Mouse (Mus musculus): ENCODE measurements at regions not wholly inside any gene's neighbourhood (a gene's known extent, or its start where the extent isn't known, plus 50 kb on each side); places are given as distances from the start of the nearest gene placed in this dataset.

- no peak for DNase-seq (ENCODE audit: low spot score)
- TF ChIP-seq CTCF (IDR thresholded peaks at IDR 0.05): no peak
- no peaks in the 10 kb centered on the region for H3K27me3 ChIP-seq (ENCODE audit: insufficient read depth, low read length)
- no peaks in the 10 kb centered on the region for H3K4me1 ChIP-seq (ENCODE audit: insufficient read depth, low read length)
- no peak for ATAC-seq (ENCODE audit: low FRiP score)
- 92% methylated on average over 7 of the region's 7 CpGs for WGBS
- H3K9me3 ChIP-seq (ENCODE audit: low read length): no peaks in the 10 kb centered on the region
- no peak overlapping the region for H3K9ac ChIP-seq (replicated peaks; ENCODE audit: low read length, poor library complexity, severe bottlenecking)
- no peak overlapping the region for H3K4me2 ChIP-seq (ENCODE audit: low read depth, low read length, poor library complexity, severe bottlenecking)
- no peak overlapping the region for H3K27ac ChIP-seq (ENCODE audit: low read depth, low read length)
- H3K4me3 ChIP-seq (ENCODE audit: low read depth, low read length): no peak overlapping the region
- no peaks in the 10 kb centered on the region for H3K36me3 ChIP-seq (ENCODE audit: insufficient read depth, low read length)
Measured at GRCm38 (mm10) chr17:87867611-87868010, 53.2 kb upstream of the Rpl36-ps4 start.

DNA sequence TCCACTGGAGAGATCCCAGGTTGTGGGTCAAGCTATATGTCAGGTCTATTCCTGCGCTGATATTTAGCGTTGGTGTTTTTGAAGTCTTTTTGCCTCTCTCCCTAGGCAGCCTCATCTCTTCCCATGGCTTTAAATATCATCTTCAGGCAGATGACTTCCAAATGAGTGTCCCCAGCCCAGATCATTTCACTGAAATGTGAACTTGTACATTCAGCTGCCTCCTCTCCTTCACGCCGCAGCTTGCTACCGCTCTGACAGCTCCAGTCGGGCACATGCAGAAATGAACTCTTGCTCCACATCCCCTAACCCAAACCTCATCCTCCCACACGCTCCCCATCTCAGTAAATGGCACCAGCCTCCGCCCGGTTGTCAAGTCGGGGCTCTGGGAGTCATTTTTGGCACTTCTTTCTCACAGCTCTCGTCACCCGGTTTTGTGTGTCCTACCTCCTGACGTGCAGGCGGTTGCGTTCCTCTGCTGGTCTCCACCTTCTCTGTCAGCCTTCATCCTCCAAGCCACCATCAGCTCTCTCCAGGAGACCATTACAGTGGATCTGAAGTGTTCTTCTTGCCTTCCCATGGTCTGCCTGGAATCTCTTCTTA is 54.0 kb upstream of the Rpl36-ps4 start:
- WGBS: 82% methylated on average over 15 of the region's 15 CpGs
- no peak for TF ChIP-seq CTCF (IDR thresholded peaks at IDR 0.05)
- no peaks in the 10 kb centered on the region for H3K36me3 ChIP-seq (ENCODE audit: insufficient read depth, low read length)

DNA sequence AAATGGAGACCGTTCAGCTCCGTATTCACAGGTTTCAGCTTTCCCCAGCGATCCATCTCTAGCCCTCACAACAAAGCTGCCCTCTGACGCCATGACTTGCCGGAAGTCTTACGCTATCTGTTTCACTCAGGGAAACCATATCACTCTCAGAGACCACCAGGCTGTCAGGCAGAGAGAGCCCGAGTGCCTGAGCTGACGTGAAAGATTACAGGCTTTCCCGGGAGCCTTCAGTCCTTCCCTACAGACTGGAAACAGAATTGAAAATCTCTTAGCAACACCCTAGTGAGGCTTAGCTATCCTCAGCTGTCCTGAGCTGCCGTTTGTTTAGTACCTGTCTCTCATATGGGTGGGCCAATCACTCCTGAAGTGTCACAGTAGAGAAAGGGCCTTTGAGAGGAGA is 54.6 kb upstream of the Rpl36-ps4 start:
- no peaks in the 10 kb centered on the region for H3K9me3 ChIP-seq (ENCODE audit: low read length)
- 25% methylated on average over 10 of the region's 10 CpGs for WGBS
- H3K27ac ChIP-seq (ENCODE audit: low read depth, low read length): no peak overlapping the region
- no peaks in the 10 kb centered on the region for H3K27me3 ChIP-seq (ENCODE audit: insufficient read depth, low read length)
- H3K4me2 ChIP-seq (ENCODE audit: low read depth, low read length, poor library complexity, severe bottlenecking): no peak overlapping the region
- DNase-seq (ENCODE audit: low spot score): no peak
- no peaks in the 10 kb centered on the region for H3K36me3 ChIP-seq (ENCODE audit: insufficient read depth, low read length)
- peak; percentile 41; the same call in 1 of the 2 replicates for ATAC-seq (ENCODE audit: low FRiP score)
- no peak overlapping the region for H3K4me3 ChIP-seq (ENCODE audit: low read depth, low read length)
- no peak for TF ChIP-seq CTCF (IDR thresholded peaks at IDR 0.05)
- H3K4me1 ChIP-seq (ENCODE audit: insufficient read depth, low read length): no peaks in the 10 kb centered on the region
- no peak overlapping the region for H3K9ac ChIP-seq (replicated peaks; ENCODE audit: low read length, poor library complexity, severe bottlenecking)

More for the DNA sequence above, 54.0 kb upstream of the Rpl36-ps4 start:
- Histone ChIP-seq H3K9me3 (ENCODE audit: low read length) (no peaks in the 10 kb centered on the region), H3K27ac (ENCODE audit: low read depth, low read length) (no peak overlapping the region), H3K9ac (replicated peaks; ENCODE audit: low read length, poor library complexity, severe bottlenecking) (no peak overlapping the region), H3K4me3 (ENCODE audit: low read depth, low read length) (no peak overlapping the region), H3K4me2 (ENCODE audit: low read depth, low read length, poor library complexity, severe bottlenecking) (no peak overlapping the region), H3K4me1 (ENCODE audit: insufficient read depth, low read length) (no peaks in the 10 kb centered on the region), H3K27me3 (ENCODE audit: insufficient read depth, low read length) (no peaks in the 10 kb centered on the region)
- no peak for ATAC-seq (ENCODE audit: low FRiP score)
- DNase-seq (ENCODE audit: low spot score): no peak

- no peaks in the 10 kb centered on the region for H3K9me3 ChIP-seq (ENCODE audit: low read length)
- TF ChIP-seq CTCF (IDR thresholded peaks at IDR 0.05): no peak
- no peaks in the 10 kb centered on the region for H3K4me1 ChIP-seq (ENCODE audit: insufficient read depth, low read length)
- no peak overlapping the region for H3K27ac ChIP-seq (ENCODE audit: low read depth, low read length)
- no peak for DNase-seq (ENCODE audit: low spot score)
- H3K36me3 ChIP-seq (ENCODE audit: insufficient read depth, low read length): no peaks in the 10 kb centered on the region
- H3K27me3 ChIP-seq (ENCODE audit: insufficient read depth, low read length): no peaks in the 10 kb centered on the region
- H3K9ac ChIP-seq (replicated peaks; ENCODE audit: low read length, poor library complexity, severe bottlenecking): no peak overlapping the region
- WGBS: 90% methylated on average over 8 of the region's 8 CpGs
- no peak for ATAC-seq (ENCODE audit: low FRiP score)
- H3K4me3 ChIP-seq (ENCODE audit: low read depth, low read length): no peak overlapping the region
- H3K4me2 ChIP-seq (ENCODE audit: low read depth, low read length, poor library complexity, severe bottlenecking): no peak overlapping the region
Measured at GRCm38 (mm10) chr17:87865439-87865838, 55.3 kb upstream of the Rpl36-ps4 start.

DNA sequence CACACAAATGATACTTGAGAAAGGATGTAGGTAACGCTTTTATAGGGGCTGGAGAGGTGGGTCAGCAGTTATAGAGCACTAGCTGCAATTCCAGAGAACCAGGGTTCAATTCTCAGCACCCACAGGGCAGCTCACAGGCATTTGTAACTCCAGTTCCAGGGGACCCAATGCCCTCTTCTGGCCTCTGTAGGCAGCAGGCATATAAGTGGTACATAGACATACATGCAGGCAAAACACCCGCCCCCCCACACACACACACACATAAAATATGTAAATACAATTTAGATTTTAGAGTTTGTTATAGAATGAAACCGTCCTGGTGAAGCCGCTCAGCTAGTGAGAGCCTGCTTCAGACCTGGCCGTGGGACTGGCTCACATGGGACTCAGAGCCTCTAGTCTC is 55.9 kb upstream of the Rpl36-ps4 start:
- Histone ChIP-seq H3K9me3 (ENCODE audit: low read length) (no peaks in the 10 kb centered on the region), H3K27ac (ENCODE audit: low read depth, low read length) (no peak overlapping the region), H3K9ac (replicated peaks; ENCODE audit: low read length, poor library complexity, severe bottlenecking) (no peak overlapping the region), H3K4me2 (ENCODE audit: low read depth, low read length, poor library complexity, severe bottlenecking) (no peak overlapping the region), H3K27me3 (ENCODE audit: insufficient read depth, low read length) (no peaks in the 10 kb centered on the region), H3K4me3 (ENCODE audit: low read depth, low read length) (no peak overlapping the region), H3K4me1 (ENCODE audit: insufficient read depth, low read length) (no peaks in the 10 kb centered on the region), H3K36me3 (ENCODE audit: insufficient read depth, low read length) (no peaks in the 10 kb centered on the region)
- ATAC-seq (ENCODE audit: low FRiP score) (no peak), DNase-seq (ENCODE audit: low spot score) (no peak)
- TF ChIP-seq CTCF (IDR thresholded peaks at IDR 0.05): no peak
- WGBS: 95% methylated on average over 5 of the region's 5 CpGs

- Histone ChIP-seq H3K4me3 (ENCODE audit: low read depth, low read length) (no peak overlapping the region), H3K27ac (ENCODE audit: low read depth, low read length) (no peak overlapping the region), H3K27me3 (ENCODE audit: insufficient read depth, low read length) (no peaks in the 10 kb centered on the region), H3K4me1 (ENCODE audit: insufficient read depth, low read length) (no peaks in the 10 kb centered on the region), H3K9ac (replicated peaks; ENCODE audit: low read length, poor library complexity, severe bottlenecking) (no peak overlapping the region), H3K4me2 (ENCODE audit: low read depth, low read length, poor library complexity, severe bottlenecking) (no peak overlapping the region), H3K36me3 (ENCODE audit: insufficient read depth, low read length) (no peaks in the 10 kb centered on the region), H3K9me3 (ENCODE audit: low read length) (no peaks in the 10 kb centered on the region)
- ATAC-seq (ENCODE audit: low FRiP score) (no peak), DNase-seq (ENCODE audit: low spot score) (no peak)
- 57% methylated on average over 5 of the region's 5 CpGs for WGBS
- TF ChIP-seq CTCF (IDR thresholded peaks at IDR 0.05): no peak
Measured at GRCm38 (mm10) chr17:87861587-87861986, 59.2 kb upstream of the Rpl36-ps4 start.
